Comparison of ENCODE assay signal across 10 mouse cellular contexts in genomic region chr15:97351016-97351415, GRCm38 (mm10).
DNase-seq lines count a peak whose midpoint lies in the region; ATAC-seq and TF ChIP-seq lines count a peak whose summit lies in the region.
"Had no signal": no experiment of that assay in that cellular context is flagged by ENCODE, and none has a peak within 500 bp of the region (broad histone marks: within the 10 kb centered on the region; RNA-seq: fewer than 3 reads in every experiment).

No protein-coding gene starts in this region.

- no peak for TF ChIP-seq CTCF in lung, postnatal 0 days (IDR thresholded peaks at IDR 0.05)

- TF ChIP-seq EP300 in lung, postnatal 0 days (IDR thresholded peaks at IDR 0.05), result peak; percentile 85

- WGBS in embryonic facial prominence, embryonic 14.5 days, result 54% methylated on average over 8 of the region's 8 CpGs
- 85% methylated on average over 8 of the region's 8 CpGs for WGBS in embryonic facial prominence, embryonic 10.5 days
- WGBS in intestine, embryonic 16.5 days, result 43% methylated on average over 8 of the region's 8 CpGs
- WGBS in lung, postnatal 0 days, result 11% methylated on average over 8 of the region's 8 CpGs

- H3K36me3 ChIP-seq in embryonic facial prominence, embryonic 14.5 days (ENCODE audit: control insufficient read depth, insufficient read depth, low read length), result no peaks in the 10 kb centered on the region
- no peaks in the 10 kb centered on the region for H3K36me3 ChIP-seq in embryonic facial prominence, embryonic 10.5 days (replicated peaks)
- no peaks in the 10 kb centered on the region for H3K36me3 ChIP-seq in intestine, embryonic 16.5 days (ENCODE audit: control insufficient read depth, insufficient read depth, low read length)
- H3K36me3 ChIP-seq in lung, postnatal 0 days (ENCODE audit: insufficient read depth, low read length), result no peaks in the 10 kb centered on the region

- no peaks in the 10 kb centered on the region for H3K9me3 ChIP-seq in embryonic facial prominence, embryonic 14.5 days (ENCODE audit: control insufficient read depth, low read length)
- no peaks in the 10 kb centered on the region for H3K9me3 ChIP-seq in embryonic facial prominence, embryonic 10.5 days
- no peaks in the 10 kb centered on the region for H3K9me3 ChIP-seq in intestine, embryonic 16.5 days (ENCODE audit: control insufficient read depth, low read length)
- H3K9me3 ChIP-seq in lung, postnatal 0 days (ENCODE audit: low read length), result no peaks in the 10 kb centered on the region

- no peak for ATAC-seq in embryonic facial prominence, embryonic 14.5 days (ENCODE audit: low read depth)
- peak; percentile 44; the same call in 1 of the 2 replicates for ATAC-seq in intestine, embryonic 16.5 days
- peak; percentile 93 for ATAC-seq in lung, postnatal 0 days
- no peak for ATAC-seq in megakaryocyte progenitor cell, adult 5-6 weeks (replicated peaks; ENCODE audit: poor library complexity)

- peak overlapping the region; percentile 8; the same call in 1 of the 2 replicates for H3K27ac ChIP-seq in embryonic facial prominence, embryonic 14.5 days (replicated peaks; ENCODE audit: low read depth, low read length)
- H3K27ac ChIP-seq in embryonic facial prominence, embryonic 10.5 days (replicated peaks), result no peak overlapping the region
- peak overlapping the region; percentile 59; the same call in 1 of the 2 replicates for H3K27ac ChIP-seq in intestine, embryonic 16.5 days (ENCODE audit: low read length)
- peak overlapping the region; percentile 64 for H3K27ac ChIP-seq in lung, postnatal 0 days (ENCODE audit: low read length)

- H3K27me3 ChIP-seq in embryonic facial prominence, embryonic 14.5 days (replicated peaks; ENCODE audit: control insufficient read depth, insufficient read depth, low read length), result no peaks in the 10 kb centered on the region
- H3K27me3 ChIP-seq in embryonic facial prominence, embryonic 10.5 days (replicated peaks; ENCODE audit: low read depth, poor library complexity, severe bottlenecking), result no peaks in the 10 kb centered on the region
- H3K27me3 ChIP-seq in intestine, embryonic 16.5 days (replicated peaks; ENCODE audit: control insufficient read depth, insufficient read depth, low read length), result no peaks in the 10 kb centered on the region
- no peaks in the 10 kb centered on the region for H3K27me3 ChIP-seq in lung, postnatal 0 days (replicated peaks; ENCODE audit: insufficient read depth, low read length)
- H3K27me3 ChIP-seq: CH12.LX had no signal

- no peak overlapping the region for H3K4me2 ChIP-seq in embryonic facial prominence, embryonic 14.5 days (ENCODE audit: low read depth, low read length)
- H3K4me2 ChIP-seq in intestine, embryonic 16.5 days (ENCODE audit: low read depth, low read length), result no peak overlapping the region
- H3K4me2 ChIP-seq in lung, postnatal 0 days (replicated peaks; ENCODE audit: low read depth, low read length), result no peak overlapping the region

- H3K9ac ChIP-seq in embryonic facial prominence, embryonic 14.5 days (ENCODE audit: low read depth, low read length), result no peak overlapping the region
- H3K9ac ChIP-seq in intestine, embryonic 16.5 days (ENCODE audit: low read depth, low read length), result no peak overlapping the region
- no peak overlapping the region for H3K9ac ChIP-seq in lung, postnatal 0 days (replicated peaks; ENCODE audit: low read depth)

- no peaks in the 10 kb centered on the region for H3K4me1 ChIP-seq in embryonic facial prominence, embryonic 14.5 days (ENCODE audit: control insufficient read depth, insufficient read depth, low read length)
- no peaks in the 10 kb centered on the region for H3K4me1 ChIP-seq in embryonic facial prominence, embryonic 10.5 days
- H3K4me1 ChIP-seq in intestine, embryonic 16.5 days (ENCODE audit: control insufficient read depth, insufficient read depth, low read length), result peaks cover 9% of the 10 kb centered on the region
- peaks cover 15% of the 10 kb centered on the region for H3K4me1 ChIP-seq in lung, postnatal 0 days (ENCODE audit: insufficient read depth, low read depth, low read length)

- peak; percentile 63 for DNase-seq in embryonic facial prominence, embryonic 14.5 days (ENCODE audit: low spot score)
- DNase-seq in embryonic facial prominence, embryonic 10.5 days (ENCODE audit: low spot score), result no peak
- peak; percentile 18 to 48 for DNase-seq in right cerebral cortex, adult 2 months (ENCODE audit: low spot score in 2 of 2)
- no peak for DNase-seq in right cerebral cortex, postnatal 14 days
- peak; percentile 96 for DNase-seq in lung, postnatal 0 days (ENCODE audit: low spot score)
- no peak for DNase-seq in spleen, adult 12 weeks (ENCODE audit: low spot score)

- no peak overlapping the region for H3K4me3 ChIP-seq in embryonic facial prominence, embryonic 14.5 days (ENCODE audit: low read depth, low read length)
- no peak overlapping the region for H3K4me3 ChIP-seq in embryonic facial prominence, embryonic 10.5 days
- no peak overlapping the region for H3K4me3 ChIP-seq in intestine, embryonic 16.5 days (ENCODE audit: low read length)
- no peak overlapping the region for H3K4me3 ChIP-seq in lung, postnatal 0 days (ENCODE audit: low read depth, low read length)
- H3K4me3 ChIP-seq: myocyte had no signal

Comparison
In these comparisons a context has a peak if more than half of its experiments do, and no peak if none do; other contexts are left out.
1. DNase-seq: peak in embryonic facial prominence, embryonic 14.5 days (single experiment), right cerebral cortex, adult 2 months (2 of 2) and lung, postnatal 0 days (single experiment); none in embryonic facial prominence, embryonic 10.5 days (single experiment), right cerebral cortex, postnatal 14 days (single experiment) and spleen, adult 12 weeks (single experiment).
2. ATAC-seq: peak in intestine, embryonic 16.5 days (single experiment) and lung, postnatal 0 days (single experiment); none in embryonic facial prominence, embryonic 14.5 days (single experiment) and megakaryocyte progenitor cell, adult 5-6 weeks (single experiment).